Mouse (Mus musculus) megakaryocyte, embryonic 14.5 days (primary cell): ENCODE measurements around the gene Fads2.

Experiments used
- FLI1 ChIP-seq: IDR thresholded peaks from 2 replicates; pipeline ENCODE4 v1.6.1; 2012; ENCODE audit warnings: low read length, inconsistent platforms, mixed read lengths
- GATA1 ChIP-seq: IDR thresholded peaks from 3 replicates; pipeline ENCODE4 v1.6.1; 2012; ENCODE audit warnings: mixed read lengths, low read length, inconsistent platforms, borderline replicate concordance

DNA sequence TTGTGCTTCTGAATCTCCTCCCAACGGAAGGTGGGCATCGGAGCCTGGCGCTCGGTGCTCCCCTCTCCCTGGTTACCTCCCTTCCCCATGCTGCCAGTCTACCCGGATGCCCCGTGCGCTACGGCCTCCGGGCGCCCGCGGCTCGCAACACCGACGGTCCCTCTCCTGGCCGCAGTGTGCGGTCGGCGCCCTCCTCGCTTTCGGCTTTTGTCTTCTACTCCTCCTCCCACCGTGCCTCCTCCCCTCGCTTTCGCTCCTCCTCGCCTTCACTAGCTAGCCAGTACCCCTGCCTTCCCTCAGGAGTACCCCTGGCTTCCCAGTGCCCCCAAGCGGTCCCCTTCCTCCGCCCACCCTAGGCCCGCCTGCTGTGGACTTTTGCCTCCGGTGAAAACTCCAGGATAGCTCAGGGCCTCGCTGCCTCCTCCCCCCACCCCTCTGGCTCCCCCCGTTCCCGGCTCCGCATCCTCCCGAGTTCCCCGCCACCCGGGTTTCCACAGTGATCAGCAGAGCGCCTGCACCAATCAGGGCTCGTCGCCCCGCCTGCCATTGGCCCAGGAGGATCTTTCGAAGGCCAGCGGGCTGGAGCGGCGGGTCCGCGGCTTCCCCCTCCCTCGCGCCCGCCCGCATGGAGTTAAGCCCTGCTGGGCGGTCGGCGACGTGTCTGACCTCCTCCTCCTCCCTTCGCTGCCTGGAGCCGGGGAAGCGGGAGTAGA, at the start of gene Fads2:
- no peak for TF ChIP-seq FLI1
- TF ChIP-seq GATA1, result no peak
